Mouse (Mus musculus) heart, embryonic 15.5 days (tissue): ENCODE results near the gene Kpna1. TPM values are rescaled to one million over a fixed set of nuclear protein-coding genes. Genes with fewer than 3 reads are reported as not detected.
"Not testable (repeated sequence)": the region's sequence is repeated elsewhere in the genome, so short reads cannot be mapped to it uniquely, and the experiment has no call there.

Experiments
- ATAC-seq: fragments of 200-750 bp; cut with Nextera tagmentation; replicated peaks from 2 replicates; pipeline ENCODE4 v1.8.0; 2017; ENCODE audit warnings: low read depth, moderate TSS enrichment; ENCODE audit not compliant: insufficient number of reproducible peaks, insufficient read depth, low FRiP score
- H3K27ac ChIP-seq: fragments of 300-500 bp; sonication (generic); 2 replicates; pipeline ENCODE4 v1.5.1; 2015; ENCODE audit warnings: mild to moderate bottlenecking, inconsistent platforms
- H3K27me3 ChIP-seq: fragments of 300-500 bp; sonication (generic); 2 replicates; pipeline ENCODE4 v1.6.1; 2015; ENCODE audit warnings: inconsistent platforms
- H3K36me3 ChIP-seq: fragments of 300-500 bp; sonication (generic); 2 replicates; pipeline ENCODE4 v1.6.1; 2015; ENCODE audit warnings: mild to moderate bottlenecking, inconsistent platforms
- H3K4me1 ChIP-seq: fragments of 300-500 bp; sonication (generic); replicated peaks from 2 replicates; pipeline ENCODE4 v1.6.1; 2015; ENCODE audit warnings: inconsistent platforms
- H3K4me2 ChIP-seq: fragments of 300-500 bp; sonication (generic); 2 replicates; pipeline ENCODE4 v1.6.1; 2015; ENCODE audit warnings: inconsistent platforms, mild to moderate bottlenecking, moderate library complexity
- H3K4me3 ChIP-seq: fragments of 300-500 bp; sonication (generic); 2 replicates; pipeline ENCODE4 v1.5.1; 2015; ENCODE audit warnings: mild to moderate bottlenecking, inconsistent platforms
- H3K9ac ChIP-seq: fragments of 300-500 bp; sonication (generic); 2 replicates; pipeline ENCODE4 v1.6.1; 2015; ENCODE audit warnings: mild to moderate bottlenecking, inconsistent platforms
- H3K9me3 ChIP-seq: fragments of 300-500 bp; sonication (generic); replicated peaks from 2 replicates; pipeline ENCODE4 v1.6.1; 2016; ENCODE audit warnings: inconsistent platforms
- WGBS: fragments of 180-500 bp; shearing (Covaris S2); methylation state at CpG from one replicate; pipeline ENCODE4 v1.1.7; 2015; ENCODE audit warnings: mixed read lengths; 5-methylcytosine and 5-hydroxymethylcytosine counted together
- polyA plus RNA-seq: library from polyadenylated mRNA; unstranded; fragments of >200 nt; fragmentation: Nextera tagmentation; extraction: Ambion mirVana; gene quantifications from 2 replicates; pipeline ENCODE4 v1.2.1, GENCODE M21; 2015

Kpna1 gene
- polyA plus RNA-seq, 1 experiment from 2014 or later: 38.0 TPM

- peak overlapping the region; percentile 82 for H3K27ac ChIP-seq
- H3K27me3 ChIP-seq: no peaks in the 10 kb centered on the region
- peaks cover 32% of the 10 kb centered on the region for H3K36me3 ChIP-seq
- H3K9me3 ChIP-seq: no peaks in the 10 kb centered on the region
- no peak overlapping the region for H3K9ac ChIP-seq
- no peak overlapping the region for H3K4me2 ChIP-seq
- 38% methylated on average over 6 of the region's 6 CpGs for WGBS
- peak; percentile 68 for ATAC-seq
- H3K4me1 ChIP-seq: peaks cover 44% of the 10 kb centered on the region
- no peak overlapping the region for H3K4me3 ChIP-seq
These were observed 75.2 kb downstream of the Kpna1 start for GRCm38 (mm10) chr16:36053524-36054275.

GRCm38 (mm10) chr16:36054920-36055319 lies 76.4 kb downstream of the Kpna1 start:
- Histone ChIP-seq H3K27me3 (no peaks in the 10 kb centered on the region), H3K27ac (peak overlapping the region; percentile 61; the same call in 1 of the 2 replicates), H3K9me3 (no peaks in the 10 kb centered on the region), H3K9ac (no peak overlapping the region), H3K36me3 (peaks cover 20% of the 10 kb centered on the region), H3K4me3 (no peak overlapping the region), H3K4me2 (no peak overlapping the region), H3K4me1 (peaks cover 53% of the 10 kb centered on the region)
- 91% methylated on average over 8 of the region's 8 CpGs for WGBS
- ATAC-seq: no peak

GRCm38 (mm10) chr16:36056416-36056815 lies 77.9 kb downstream of the Kpna1 start:
- Histone ChIP-seq H3K27me3 (no peaks in the 10 kb centered on the region), H3K9me3 (no peaks in the 10 kb centered on the region), H3K4me1 (peaks cover 58% of the 10 kb centered on the region), H3K4me2 (no peak overlapping the region), H3K4me3 (no peak overlapping the region), H3K9ac (no peak overlapping the region), H3K36me3 (peaks cover 6% of the 10 kb centered on the region), H3K27ac (peak overlapping the region; percentile 4; the same call in 1 of the 2 replicates)
- ATAC-seq: no peak
- 75% methylated on average over 11 of the region's 11 CpGs for WGBS

GRCm38 (mm10) chr16:36057933-36058475 lies 79.5 kb downstream of the Kpna1 start:
- Histone ChIP-seq H3K27ac (no peak overlapping the region; the same call in 1 of the 2 replicates), H3K4me3 (no peak overlapping the region), H3K4me1 (peaks cover 64% of the 10 kb centered on the region), H3K4me2 (no peak overlapping the region), H3K27me3 (no peaks in the 10 kb centered on the region), H3K9ac (no peak overlapping the region), H3K36me3 (no peaks in the 10 kb centered on the region), H3K9me3 (no peaks in the 10 kb centered on the region)
- 45% methylated on average over 8 of the region's 8 CpGs for WGBS
- ATAC-seq: no peak

GRCm38 (mm10) chr16:36062534-36062933 lies 84.0 kb downstream of the Kpna1 start:
- ATAC-seq, H3K9ac ChIP-seq, H3K27me3 ChIP-seq, H3K4me2 ChIP-seq, H3K4me3 ChIP-seq, H3K36me3 ChIP-seq, H3K9me3 ChIP-seq: not testable (repeated sequence)
- peaks cover 62% of the 10 kb centered on the region for H3K4me1 ChIP-seq
- 79% methylated on average over 1 of the region's 1 CpGs for WGBS
- 0 out of 2 replicates have a peak overlapping the region, but pooled peaks have one; percentile 26 for H3K27ac ChIP-seq

- H3K27me3 ChIP-seq: no peaks in the 10 kb centered on the region
- 68% methylated on average over 2 of the region's 2 CpGs for WGBS
- no peaks in the 10 kb centered on the region for H3K36me3 ChIP-seq
- no peaks in the 10 kb centered on the region for H3K9me3 ChIP-seq
- H3K4me1 ChIP-seq: peaks cover 65% of the 10 kb centered on the region
- H3K4me3 ChIP-seq: no peak overlapping the region
- H3K27ac ChIP-seq: peak overlapping the region; percentile 76
- no peak overlapping the region for H3K4me2 ChIP-seq
- no peak overlapping the region for H3K9ac ChIP-seq
- no peak for ATAC-seq
These were observed 84.8 kb downstream of the Kpna1 start for GRCm38 (mm10) chr16:36063315-36063714.

GRCm38 (mm10) chr16:36064904-36065303 lies 86.4 kb downstream of the Kpna1 start:
- Histone ChIP-seq H3K27ac (peak overlapping the region; percentile 76), H3K4me2 (peak overlapping the region; percentile 31; the same call in 1 of the 2 replicates)

GRCm38 (mm10) chr16:36067694-36068093 lies 89.1 kb downstream of the Kpna1 start:
- peak overlapping the region; percentile 80; the same call in 1 of the 2 replicates for H3K4me2 ChIP-seq
- no peaks in the 10 kb centered on the region for H3K27me3 ChIP-seq
- H3K9me3 ChIP-seq: no peaks in the 10 kb centered on the region
- H3K4me3 ChIP-seq: no peak overlapping the region
- no peaks in the 10 kb centered on the region for H3K36me3 ChIP-seq
- 0 out of 2 replicates have a peak overlapping the region, but pooled peaks have one; percentile 15 for H3K9ac ChIP-seq
- peaks cover 60% of the 10 kb centered on the region for H3K4me1 ChIP-seq
- ATAC-seq: no peak
- peak overlapping the region; percentile 50 for H3K27ac ChIP-seq
- 48% methylated on average over 2 of the region's 2 CpGs for WGBS

More at GRCm38 (mm10) chr16:36064904-36065303, 86.4 kb downstream of the Kpna1 start:
- H3K36me3 ChIP-seq: no peaks in the 10 kb centered on the region
- ATAC-seq: peak; percentile 62; the same call in 1 of the 2 replicates
- no peaks in the 10 kb centered on the region for H3K27me3 ChIP-seq
- no peak overlapping the region for H3K4me3 ChIP-seq
- 50% methylated on average over 5 of the region's 5 CpGs for WGBS
- H3K9ac ChIP-seq: no peak overlapping the region
- H3K4me1 ChIP-seq: peaks cover 67% of the 10 kb centered on the region
- no peaks in the 10 kb centered on the region for H3K9me3 ChIP-seq

- peaks cover 53% of the 10 kb centered on the region for H3K4me1 ChIP-seq
- no peaks in the 10 kb centered on the region for H3K36me3 ChIP-seq
- H3K27me3 ChIP-seq: no peaks in the 10 kb centered on the region
- H3K9me3 ChIP-seq: no peaks in the 10 kb centered on the region
- H3K27ac ChIP-seq: peak overlapping the region; percentile 50
- peak overlapping the region; percentile 96 for H3K4me3 ChIP-seq
- 0 out of 2 replicates have a peak overlapping the region, but pooled peaks have one; percentile 15 for H3K9ac ChIP-seq
- WGBS: 45% methylated on average over 3 of the region's 3 CpGs
- peak overlapping the region; percentile 80 for H3K4me2 ChIP-seq
- no peak for ATAC-seq
These were observed 89.8 kb downstream of the Kpna1 start for GRCm38 (mm10) chr16:36068356-36068755.

GRCm38 (mm10) chr16:36069819-36070575 lies 91.4 kb downstream of the Kpna1 start:
- Histone ChIP-seq H3K4me1 (peaks cover 42% of the 10 kb centered on the region), H3K9me3 (no peaks in the 10 kb centered on the region), H3K27me3 (no peaks in the 10 kb centered on the region), H3K4me2 (peak overlapping the region; percentile 80), H3K27ac (peak overlapping the region; percentile 100), H3K9ac (peak overlapping the region; percentile 93), H3K36me3 (no peaks in the 10 kb centered on the region), H3K4me3 (peak overlapping the region; percentile 96)
- ATAC-seq: no peak
- 19% methylated on average over 9 of the region's 9 CpGs for WGBS

- no peaks in the 10 kb centered on the region for H3K9me3 ChIP-seq
- no peaks in the 10 kb centered on the region for H3K27me3 ChIP-seq
- peaks cover 34% of the 10 kb centered on the region for H3K4me1 ChIP-seq
- peak overlapping the region; percentile 80 for H3K4me2 ChIP-seq
- H3K9ac ChIP-seq: peak overlapping the region; percentile 93
- peak overlapping the region; percentile 100 for H3K27ac ChIP-seq
- 0% methylated on average over 16 of the region's 16 CpGs for WGBS
- ATAC-seq: no peak
- H3K36me3 ChIP-seq: no peaks in the 10 kb centered on the region
- peak overlapping the region; percentile 96 for H3K4me3 ChIP-seq
These were observed 92.5 kb downstream of the Kpna1 start for GRCm38 (mm10) chr16:36071071-36071449.
